Mouse (Mus musculus): Measurements from ENCODE around the gene Eef1akmt1.

DNA sequence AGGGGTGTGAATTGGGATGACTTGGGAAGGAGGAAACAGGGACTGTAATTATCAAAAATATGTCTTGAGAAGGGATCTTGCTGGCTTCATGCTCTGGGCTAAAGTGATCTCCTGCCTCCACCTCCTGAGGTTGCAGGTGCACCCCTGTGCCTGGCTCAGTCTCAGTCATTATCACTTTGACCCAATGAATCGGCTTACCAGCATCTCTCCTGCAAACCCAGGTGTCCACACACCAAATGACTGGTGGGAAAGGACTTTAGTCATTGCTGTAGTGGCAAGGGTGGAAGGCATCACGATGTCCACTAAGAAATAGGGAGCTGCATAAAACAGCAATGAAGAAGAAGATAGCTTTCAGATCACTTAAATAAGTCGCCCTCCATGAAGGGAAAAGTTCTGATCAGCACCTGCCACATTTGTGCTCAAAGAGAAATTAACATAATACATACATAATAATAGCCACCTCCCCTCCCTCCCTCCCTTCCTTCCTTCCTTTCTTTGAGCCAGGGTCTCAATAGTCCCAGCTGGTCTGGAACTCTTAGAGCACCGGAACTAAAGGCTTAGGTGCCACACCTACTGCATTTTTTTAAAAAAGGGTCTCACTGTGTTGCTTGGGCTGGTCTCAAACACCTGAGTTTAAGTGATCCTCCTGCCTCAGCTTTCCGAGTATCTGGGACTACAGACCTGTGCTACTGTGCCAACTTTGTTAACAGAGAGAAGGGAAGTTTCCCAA, 41.5 kb downstream of the Eef1akmt1 start:
- TF ChIP-seq POLR2A (IDR thresholded peaks at IDR 0.05; ENCODE audit: extremely low read depth, insufficient read depth, low read length) (no peak), CTCF (IDR thresholded peaks at IDR 0.05; ENCODE audit: extremely low read depth, insufficient read depth, low read length) (no peak)

Data from cortical plate, adult 2 months (tissue).